ENCODE assay signal across 13 mouse cellular contexts in the genomic region with DNA sequence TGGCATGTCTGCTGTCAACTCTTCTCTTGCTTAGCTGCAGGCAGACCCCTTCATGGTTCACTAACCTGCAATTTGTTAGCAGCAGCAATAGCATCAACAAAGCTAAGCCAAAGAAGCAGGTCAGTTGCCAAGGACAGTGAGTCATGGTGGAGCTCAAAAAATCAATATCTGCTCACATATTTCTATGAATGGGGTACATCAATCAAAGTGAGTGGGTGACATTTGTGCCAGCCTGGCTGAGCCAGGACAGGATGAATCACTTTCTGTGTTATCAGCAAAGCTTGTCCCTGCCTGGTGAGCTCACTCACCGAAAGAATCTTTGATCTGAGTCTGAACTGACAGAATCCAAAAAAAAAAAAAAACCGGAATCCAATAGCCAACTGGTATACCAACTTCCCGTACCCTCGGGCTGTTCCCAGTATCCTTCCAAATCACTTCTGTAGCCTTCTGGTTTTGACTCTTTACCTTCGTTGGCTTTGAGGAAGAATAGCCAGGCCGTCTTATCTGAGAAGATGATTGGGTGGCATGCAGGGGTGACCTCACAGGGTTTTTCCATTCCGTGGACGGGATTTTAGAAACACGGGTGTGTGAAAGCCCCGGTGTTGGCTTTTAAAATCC. TPM values are rescaled to one million over a fixed set of nuclear protein-coding genes. Genes with fewer than 3 reads are reported as not detected.
DNase-seq lines count a peak whose midpoint lies in the region.
"Had no signal": no experiment of that assay in that cellular context is flagged by ENCODE, and none has a peak within 500 bp of the region (broad histone marks: within the 10 kb centered on the region; RNA-seq: fewer than 3 reads in every experiment).

No protein-coding gene starts in this region.

- peak; percentile 49 for DNase-seq in layer of hippocampus, adult 9-11 months
- DNase-seq in layer of hippocampus, adult 9-10 months (ENCODE audit: low spot score), result no peak
- DNase-seq in MN1 (ENCODE audit: low spot score), result peak; percentile 79
- DNase-seq in adrenal gland, postnatal 25 days, result peak; percentile 61
- peak; percentile 79 for DNase-seq in fibroblast of lung, adult 2 months (ENCODE audit: low read depth)
- DNase-seq in embryo, embryonic 9.5 days (ENCODE audit: extremely low spot score), result no peak
- DNase-seq in lung, adult 18-20 months, result no peak
- DNase-seq: gastrocnemius, postnatal 14 days; kidney, adult 11 months; lung, postnatal 14 days; thymus, adult 2 months had no signal

RNA-seq across cellular contexts. Expression of a gene that starts 13.9 kb away (rescaled TPM):
- 44.9 and 49.6 TPM in 2 replicates for total RNA-seq in adrenal gland, postnatal 25 days (2021)

RNA-seq across cellular contexts. Expression of a gene that starts 32.8 kb away (rescaled TPM):
- total RNA-seq in adrenal gland, postnatal 25 days (2021), result not detected in 2 replicates
- total RNA-seq: gastrocnemius, postnatal 14 days; layer of hippocampus, adult 8-10 months; monocyte, adult 5-6 weeks had no signal

Comparison
In these comparisons a context has a peak if more than half of its experiments do, and no peak if none do; other contexts are left out.
1. DNase-seq: peak in layer of hippocampus, adult 9-11 months (single experiment), MN1 (single experiment), adrenal gland, postnatal 25 days (single experiment) and fibroblast of lung, adult 2 months (single experiment); none in layer of hippocampus, adult 9-10 months (single experiment), embryo, embryonic 9.5 days (single experiment) and lung, adult 18-20 months (0 of 2).